Mouse (Mus musculus): ENCODE measurements around the gene Ky. TPM values are rescaled to one million over a fixed set of nuclear protein-coding genes. Genes with fewer than 3 reads are reported as not detected.

Gene Ky
- polyA plus RNA-seq, 1 experiment from 2014 or later = 0.33 TPM

DNA sequence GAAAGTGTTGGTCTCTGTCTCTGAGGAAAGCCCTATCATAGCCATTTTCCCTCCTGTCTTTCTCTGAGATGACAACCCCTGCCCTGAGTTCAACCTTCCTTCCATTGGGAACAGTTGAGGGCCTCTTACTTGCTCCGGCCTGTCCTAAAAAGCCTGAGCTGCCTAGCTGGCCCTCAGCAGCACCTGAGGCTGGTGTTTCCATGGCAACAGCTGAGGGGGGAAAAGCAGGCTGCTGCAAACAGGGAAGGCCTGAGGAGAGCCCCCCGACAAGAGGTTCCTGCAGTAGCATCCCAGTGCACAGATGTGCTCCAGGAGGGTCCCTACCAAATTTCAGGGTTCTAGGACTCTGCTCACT lies 38.2 kb downstream of the Ky start:
- Histone ChIP-seq H3K9ac (replicated peaks; ENCODE audit: low read depth, low read length) (peak overlapping the region; percentile 76), H3K4me3 (replicated peaks; ENCODE audit: low read length) (no peak overlapping the region), H3K36me3 (ENCODE audit: control insufficient read depth, insufficient read depth) (no peaks in the 10 kb centered on the region), H3K4me2 (ENCODE audit: low read length) (no peak overlapping the region; the same call in 1 of the 2 replicates), H3K9me3 (ENCODE audit: control insufficient read depth, low read length) (no peaks in the 10 kb centered on the region), H3K4me1 (replicated peaks; ENCODE audit: control insufficient read depth, insufficient read depth, low read length) (peaks cover 42% of the 10 kb centered on the region), H3K27ac (ENCODE audit: low read length) (peak overlapping the region; percentile 99), H3K27me3 (replicated peaks; ENCODE audit: control insufficient read depth, insufficient read depth, low read length) (peaks cover 4% of the 10 kb centered on the region; the same call in 1 of the 2 replicates)
- WGBS = 22% methylated on average over 2 of the region's 2 CpGs
- peak; percentile 0; the same call in 1 of the 2 replicates for ATAC-seq

DNA sequence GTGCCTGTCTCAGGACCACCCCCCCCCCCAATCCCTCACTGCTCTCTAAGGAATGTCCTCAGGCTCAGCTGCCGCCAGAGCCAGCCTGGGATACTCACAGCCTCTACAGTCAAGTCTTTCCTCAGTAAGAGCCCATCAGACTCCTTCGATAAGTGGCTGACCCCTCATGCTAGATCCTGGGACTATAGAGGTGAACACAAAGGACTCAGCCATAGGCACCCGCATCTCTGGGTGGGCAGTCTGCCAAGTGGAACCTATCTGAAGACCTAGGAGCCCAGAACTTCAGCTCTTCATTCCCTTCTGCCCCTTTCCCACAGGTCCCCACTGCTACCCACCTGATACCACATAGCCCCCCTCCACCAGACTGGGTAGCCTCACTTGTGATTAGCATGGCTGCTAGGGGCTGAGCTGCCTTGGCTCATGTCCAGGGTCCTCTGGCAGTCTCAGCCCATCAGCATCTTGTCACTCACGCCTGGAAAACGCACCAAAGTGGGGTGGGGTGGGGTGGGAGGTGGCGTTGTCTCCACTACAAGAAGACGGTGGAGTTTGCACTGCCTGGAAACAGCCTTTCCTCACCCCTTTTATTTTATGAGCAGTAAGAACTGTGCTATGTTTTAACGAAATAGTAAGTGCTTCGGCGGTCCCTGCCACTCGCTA lies 38.7 kb downstream of the Ky start:
- peak overlapping the region; percentile 46 for H3K4me3 ChIP-seq (replicated peaks; ENCODE audit: low read length)
- peak; percentile 78 for ATAC-seq
- peaks cover 4% of the 10 kb centered on the region; the same call in 1 of the 2 replicates for H3K27me3 ChIP-seq (replicated peaks; ENCODE audit: control insufficient read depth, insufficient read depth, low read length)

DNA sequence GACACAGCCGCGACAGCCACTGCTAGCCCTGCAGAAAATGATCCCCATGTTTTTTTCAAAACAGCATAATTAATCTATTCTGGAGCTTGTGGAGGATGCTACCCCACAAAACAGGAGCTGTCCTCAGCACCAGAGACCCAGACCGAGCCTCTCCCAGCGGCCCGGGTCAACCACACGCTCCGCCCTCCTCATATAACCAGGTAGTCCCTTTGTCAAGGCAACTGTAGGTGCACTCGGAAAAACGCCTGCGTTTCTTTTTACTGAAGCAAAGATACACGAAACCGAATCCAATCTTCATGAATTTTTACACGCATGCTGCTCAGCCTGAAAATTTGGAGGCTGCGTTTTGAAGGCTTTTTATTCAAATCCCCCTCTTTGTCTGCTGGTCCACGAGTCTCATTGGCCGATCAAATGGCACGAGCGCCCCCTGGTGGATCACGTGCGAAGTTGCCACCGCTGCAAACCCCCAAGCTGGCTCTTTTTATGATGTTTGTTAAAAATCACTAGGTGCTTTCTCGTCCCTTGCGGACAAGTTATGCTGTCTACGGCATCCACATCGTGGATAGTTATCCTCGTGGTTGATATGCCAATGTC lies 39.3 kb downstream of the Ky start:
- Histone ChIP-seq H3K4me2 (ENCODE audit: low read length) (peak overlapping the region; percentile 93), H3K27me3 (replicated peaks; ENCODE audit: control insufficient read depth, insufficient read depth, low read length) (peaks cover 4% of the 10 kb centered on the region), H3K9me3 (ENCODE audit: control insufficient read depth, low read length) (no peaks in the 10 kb centered on the region), H3K36me3 (ENCODE audit: control insufficient read depth, insufficient read depth) (no peaks in the 10 kb centered on the region), H3K9ac (replicated peaks; ENCODE audit: low read depth, low read length) (peak overlapping the region; percentile 76), H3K4me3 (replicated peaks; ENCODE audit: low read length) (peak overlapping the region; percentile 46), H3K27ac (ENCODE audit: low read length) (peak overlapping the region; percentile 99), H3K4me1 (replicated peaks; ENCODE audit: control insufficient read depth, insufficient read depth, low read length) (peaks cover 44% of the 10 kb centered on the region)
- ATAC-seq = peak; percentile 73
- 0% methylated on average over 26 of the region's 26 CpGs for WGBS

More for the DNA sequence above, 38.7 kb downstream of the Ky start:
- H3K4me1 ChIP-seq (replicated peaks; ENCODE audit: control insufficient read depth, insufficient read depth, low read length) = peaks cover 42% of the 10 kb centered on the region
- no peaks in the 10 kb centered on the region for H3K9me3 ChIP-seq (ENCODE audit: control insufficient read depth, low read length)
- H3K36me3 ChIP-seq (ENCODE audit: control insufficient read depth, insufficient read depth) = no peaks in the 10 kb centered on the region
- peak overlapping the region; percentile 76 for H3K9ac ChIP-seq (replicated peaks; ENCODE audit: low read depth, low read length)
- H3K27ac ChIP-seq (ENCODE audit: low read length) = peak overlapping the region; percentile 99
- WGBS = 3% methylated on average over 11 of the region's 11 CpGs
- peak overlapping the region; percentile 93 for H3K4me2 ChIP-seq (ENCODE audit: low read length)

DNA sequence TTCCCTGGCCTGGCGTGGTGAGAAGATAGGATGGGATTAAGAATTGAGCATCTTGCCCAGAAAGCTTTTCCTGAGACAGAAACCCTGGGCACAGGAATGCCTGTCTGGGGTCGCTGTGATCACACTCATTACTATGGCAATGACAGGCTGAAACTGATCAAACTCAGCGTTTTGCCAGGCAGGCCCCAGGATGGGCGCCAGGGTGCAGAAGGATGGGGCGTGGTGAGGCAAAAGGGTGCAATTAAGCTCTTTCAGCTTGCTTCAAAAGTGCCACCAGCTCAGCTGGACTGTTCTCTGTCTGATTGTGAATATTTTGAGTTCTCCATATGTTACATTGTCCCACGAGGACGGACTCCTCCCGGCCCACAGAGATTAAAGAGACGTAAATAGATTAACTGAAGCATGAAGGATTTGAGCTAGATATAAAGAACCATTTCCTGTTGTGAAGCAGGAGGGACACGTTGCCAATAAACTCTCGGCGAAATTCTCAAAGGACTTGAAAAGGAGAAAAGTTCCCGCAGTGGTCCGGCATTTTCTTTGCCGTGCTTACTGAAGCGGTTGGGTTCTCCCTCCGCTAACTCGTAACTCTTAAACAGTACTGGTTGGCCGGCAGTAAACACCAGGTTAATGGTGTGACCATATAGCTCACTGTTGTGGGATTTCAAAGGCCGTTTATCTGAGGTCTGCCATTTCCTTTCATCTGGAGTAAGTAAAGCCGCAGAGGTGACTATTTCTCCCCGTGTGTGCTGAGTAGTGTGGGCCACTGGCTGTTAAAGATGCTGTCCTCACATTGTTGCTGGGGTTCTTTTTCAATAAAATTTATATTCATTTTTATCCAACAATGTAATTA lies 40.1 kb downstream of the Ky start:
- Histone ChIP-seq H3K4me1 (replicated peaks; ENCODE audit: control insufficient read depth, insufficient read depth, low read length) (peaks cover 44% of the 10 kb centered on the region), H3K4me2 (ENCODE audit: low read length) (peak overlapping the region; percentile 93), H3K9ac (replicated peaks; ENCODE audit: low read depth, low read length) (peak overlapping the region; percentile 53), H3K36me3 (ENCODE audit: control insufficient read depth, insufficient read depth) (no peaks in the 10 kb centered on the region), H3K27ac (ENCODE audit: low read length) (peak overlapping the region; percentile 99), H3K4me3 (replicated peaks; ENCODE audit: low read length) (peak overlapping the region; percentile 29), H3K9me3 (ENCODE audit: control insufficient read depth, low read length) (no peaks in the 10 kb centered on the region), H3K27me3 (replicated peaks; ENCODE audit: control insufficient read depth, insufficient read depth, low read length) (peaks cover 4% of the 10 kb centered on the region)
- 4% methylated on average over 22 of the region's 22 CpGs for WGBS
- peak; percentile 62 for ATAC-seq

DNA sequence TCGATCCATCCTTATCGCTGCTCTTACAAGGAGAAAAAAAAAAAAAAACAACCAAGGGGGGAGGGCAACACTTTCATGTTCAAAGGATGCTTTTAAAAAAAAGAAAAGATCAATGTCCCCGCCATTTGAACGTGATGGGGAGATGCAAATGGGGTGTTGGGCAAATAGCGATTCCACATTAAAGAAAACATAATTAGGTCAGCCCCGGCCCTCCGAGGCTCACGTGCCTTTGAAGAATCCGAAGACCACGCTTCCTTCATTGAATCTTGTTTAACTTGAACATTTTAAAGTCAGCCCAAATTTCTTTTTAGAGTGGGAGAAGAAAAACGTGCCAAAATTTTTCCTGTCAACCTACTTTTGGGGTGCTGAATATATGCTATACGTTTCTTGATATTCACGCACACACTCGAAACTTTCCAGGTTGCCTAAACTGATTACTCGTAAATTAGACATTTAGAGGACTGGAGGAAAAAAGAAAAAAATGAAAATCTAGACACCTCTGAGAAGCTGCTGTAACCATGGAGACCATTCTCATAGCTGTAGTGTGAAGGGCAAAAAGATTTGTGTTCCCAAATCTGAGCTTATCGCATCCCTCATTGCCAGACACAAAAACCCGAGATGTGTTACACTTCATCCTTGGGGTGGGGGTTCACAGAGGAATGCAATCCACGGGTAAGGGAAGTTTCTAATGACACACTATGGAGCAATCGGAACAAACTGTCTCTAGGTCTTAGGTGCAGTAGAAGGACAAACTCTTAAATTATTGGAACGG lies 40.9 kb downstream of the Ky start:
- Histone ChIP-seq H3K27me3 (replicated peaks; ENCODE audit: control insufficient read depth, insufficient read depth, low read length) (peaks cover 4% of the 10 kb centered on the region), H3K27ac (ENCODE audit: low read length) (peak overlapping the region; percentile 63), H3K9ac (replicated peaks; ENCODE audit: low read depth, low read length) (no peak overlapping the region), H3K4me1 (replicated peaks; ENCODE audit: control insufficient read depth, insufficient read depth, low read length) (peaks cover 44% of the 10 kb centered on the region), H3K9me3 (ENCODE audit: control insufficient read depth, low read length) (no peaks in the 10 kb centered on the region), H3K4me2 (ENCODE audit: low read length) (peak overlapping the region; percentile 93), H3K4me3 (replicated peaks; ENCODE audit: low read length) (no peak overlapping the region; the same call in 1 of the 2 replicates), H3K36me3 (ENCODE audit: control insufficient read depth, insufficient read depth) (no peaks in the 10 kb centered on the region)
- no peak for ATAC-seq
- 17% methylated on average over 20 of the region's 20 CpGs for WGBS

DNA sequence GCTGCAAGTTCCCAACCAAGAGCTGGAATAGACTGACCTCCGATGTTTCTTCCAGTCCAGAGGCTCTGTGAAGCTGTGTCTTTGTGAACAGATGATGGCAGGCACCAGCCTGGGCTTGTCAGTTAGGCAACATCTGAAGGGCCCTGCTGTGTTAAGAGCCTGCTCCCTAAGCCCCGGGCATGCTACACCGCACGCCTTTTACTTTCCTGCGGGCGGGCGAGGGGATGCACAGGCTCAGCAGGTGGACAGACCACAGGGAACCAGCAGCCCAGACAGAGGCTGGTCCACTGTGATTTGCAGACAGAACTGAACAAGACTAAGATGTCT lies 41.4 kb downstream of the Ky start:
- 22% methylated on average over 7 of the region's 7 CpGs for WGBS
- ATAC-seq = no peak
- H3K4me3 ChIP-seq (replicated peaks; ENCODE audit: low read length) = no peak overlapping the region
- H3K27ac ChIP-seq (ENCODE audit: low read length) = no peak overlapping the region
- H3K4me1 ChIP-seq (replicated peaks; ENCODE audit: control insufficient read depth, insufficient read depth, low read length) = peaks cover 44% of the 10 kb centered on the region
- peaks cover 4% of the 10 kb centered on the region for H3K27me3 ChIP-seq (replicated peaks; ENCODE audit: control insufficient read depth, insufficient read depth, low read length)
- H3K9ac ChIP-seq (replicated peaks; ENCODE audit: low read depth, low read length) = 0 out of 2 replicates have a peak overlapping the region, but pooled peaks have one; percentile 20
- H3K36me3 ChIP-seq (ENCODE audit: control insufficient read depth, insufficient read depth) = no peaks in the 10 kb centered on the region
- 0 out of 2 replicates have a peak overlapping the region, but pooled peaks have one; percentile 18 for H3K4me2 ChIP-seq (ENCODE audit: low read length)
- H3K9me3 ChIP-seq (ENCODE audit: control insufficient read depth, low read length) = no peaks in the 10 kb centered on the region

DNA sequence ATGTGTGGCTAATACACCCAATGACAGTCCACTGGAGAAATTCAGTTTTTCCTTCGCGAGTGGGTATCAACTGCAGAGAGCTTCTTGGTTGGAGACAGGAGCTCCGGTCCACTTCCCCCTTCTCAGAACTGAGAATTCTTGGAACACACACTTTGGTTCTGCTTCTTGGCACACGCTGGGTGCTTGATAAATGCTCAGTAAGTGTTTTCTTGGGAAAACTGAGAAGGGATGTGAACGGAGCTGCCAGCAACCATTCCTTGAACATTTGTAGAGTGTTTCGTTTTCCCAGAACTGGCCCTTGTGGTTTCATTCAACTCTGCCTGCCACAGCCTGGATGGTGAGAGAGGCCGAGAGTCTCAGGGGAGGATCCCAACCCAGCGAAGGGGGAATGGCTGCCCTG lies 43.7 kb downstream of the Ky start:
- ATAC-seq = no peak
- Histone ChIP-seq H3K9ac (replicated peaks; ENCODE audit: low read depth, low read length) (no peak overlapping the region), H3K27ac (ENCODE audit: low read length) (no peak overlapping the region), H3K4me2 (ENCODE audit: low read length) (no peak overlapping the region), H3K4me1 (replicated peaks; ENCODE audit: control insufficient read depth, insufficient read depth, low read length) (peaks cover 32% of the 10 kb centered on the region), H3K36me3 (ENCODE audit: control insufficient read depth, insufficient read depth) (no peaks in the 10 kb centered on the region), H3K4me3 (replicated peaks; ENCODE audit: low read length) (no peak overlapping the region), H3K27me3 (replicated peaks; ENCODE audit: control insufficient read depth, insufficient read depth, low read length) (peaks cover 4% of the 10 kb centered on the region), H3K9me3 (ENCODE audit: control insufficient read depth, low read length) (no peaks in the 10 kb centered on the region)
- WGBS = 81% methylated on average over 8 of the region's 8 CpGs

DNA sequence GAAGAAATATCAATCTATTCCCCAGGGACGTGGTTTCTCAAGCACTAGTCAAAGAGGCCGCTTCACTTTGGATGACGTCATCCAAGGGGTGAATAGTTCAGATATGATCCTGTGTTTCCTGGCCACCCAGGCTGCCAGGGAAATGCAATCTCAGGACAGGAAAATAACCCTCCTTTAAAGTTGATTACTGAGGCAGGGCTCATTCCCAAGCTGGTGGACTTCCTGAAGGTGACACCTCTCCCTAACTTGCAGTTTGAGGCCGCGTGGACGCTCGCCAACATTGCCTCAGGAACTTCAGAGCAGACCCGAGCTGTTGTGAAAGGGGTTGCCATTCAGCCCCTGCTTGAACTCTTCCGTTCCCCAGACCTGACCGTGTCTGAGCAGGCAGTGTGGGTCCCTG lies 46.2 kb downstream of the Ky start:
- Histone ChIP-seq H3K4me1 (replicated peaks; ENCODE audit: control insufficient read depth, insufficient read depth, low read length) (peaks cover 9% of the 10 kb centered on the region), H3K27me3 (replicated peaks; ENCODE audit: control insufficient read depth, insufficient read depth, low read length) (peaks cover 4% of the 10 kb centered on the region), H3K9ac (replicated peaks; ENCODE audit: low read depth, low read length) (no peak overlapping the region), H3K9me3 (ENCODE audit: control insufficient read depth, low read length) (no peaks in the 10 kb centered on the region), H3K4me2 (ENCODE audit: low read length) (no peak overlapping the region), H3K4me3 (replicated peaks; ENCODE audit: low read length) (no peak overlapping the region), H3K27ac (ENCODE audit: low read length) (no peak overlapping the region), H3K36me3 (ENCODE audit: control insufficient read depth, insufficient read depth) (no peaks in the 10 kb centered on the region)
- 81% methylated on average over 10 of the region's 10 CpGs for WGBS
- no peak for ATAC-seq

Measured in forebrain, embryonic 16.5 days (tissue).